Mouse (Mus musculus): ENCODE measurements at regions not wholly inside any gene's neighbourhood (a gene's known extent, or its start where the extent isn't known, plus 50 kb on each side); places are given as distances from the start of the nearest gene placed in this dataset.

- no peak for TF ChIP-seq CTCF (IDR thresholded peaks at IDR 0.05; ENCODE audit: control insufficient read depth, insufficient read depth, insufficient read length)
- TF ChIP-seq MYOG (IDR thresholded peaks at IDR 0.05; ENCODE audit: control insufficient read depth, extremely low read depth, insufficient read length), result no peak
Observed at GRCm38 (mm10) chr2:167777331-167778085, 87.9 kb upstream of the Tmem189 start.

Measured in C2C12 (cell line).